Mouse (Mus musculus) kidney, postnatal 4 days (tissue): ENCODE results near the gene Fbxw26.
"Not testable (repeated sequence)": the region's sequence is repeated elsewhere in the genome, so short reads cannot be mapped to it uniquely, and the experiment has no call there.

Source experiments
- DNase-seq, 2 experiments: peaks; one replicate each; pipeline ENCODE4 v3.0.0; 2021; ENCODE audit warnings: mixed read lengths in 2 of 2

The Fbxw26 gene

DNA sequence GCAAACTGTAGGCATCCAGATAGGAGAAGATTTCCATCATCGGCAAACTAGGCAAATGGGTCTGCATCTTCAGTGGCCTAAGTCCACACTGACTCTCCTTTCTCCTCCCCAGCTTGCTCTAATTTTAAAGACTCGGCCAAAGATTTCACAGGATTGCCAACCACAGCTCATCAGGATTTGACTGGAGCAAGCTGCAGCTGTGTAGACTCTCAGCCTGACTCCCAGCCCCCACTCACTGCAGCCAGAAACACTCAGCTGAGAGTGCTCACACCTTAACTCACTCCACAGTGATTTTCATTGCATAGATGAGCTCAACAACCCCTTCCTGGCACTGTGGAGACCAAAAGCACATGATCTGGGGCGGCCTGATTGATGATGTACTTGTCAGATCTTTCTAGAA, at the start of gene Fbxw26:
Fbxw26 (minus strand) TSS at position 101 of the 400 bp plus-strand sequence.
- not testable (repeated sequence) for DNase-seq

DNA sequence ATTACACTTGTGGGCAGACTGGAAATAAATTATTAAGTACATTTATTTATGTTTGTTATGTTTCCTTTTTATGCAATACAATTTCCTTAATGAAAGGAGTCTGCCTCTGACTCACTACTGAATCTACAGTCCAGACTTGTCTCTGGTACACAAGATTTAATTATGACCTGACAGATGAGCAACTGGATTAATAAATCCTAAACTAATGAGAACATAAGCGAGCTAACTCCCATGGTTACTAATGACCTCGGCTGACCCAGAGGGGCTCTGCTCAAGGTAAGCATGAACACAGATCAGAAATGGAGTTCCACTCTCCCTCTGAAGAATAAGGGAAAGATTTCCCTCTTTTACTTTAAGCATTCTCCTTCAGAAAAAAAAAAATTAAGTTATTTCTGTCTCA, 49.3 kb upstream of the Fbxw26 start:
- DNase-seq: no peak

- DNase-seq: not testable (repeated sequence)
These were observed 44.7 kb upstream of the Fbxw26 start, which contains the start of gene Fbxw27 for GRCm38 (mm10) chr9:109790570-109790969. TSS of gene Fbxw27 (minus strand) at chr9:109790670.

DNA sequence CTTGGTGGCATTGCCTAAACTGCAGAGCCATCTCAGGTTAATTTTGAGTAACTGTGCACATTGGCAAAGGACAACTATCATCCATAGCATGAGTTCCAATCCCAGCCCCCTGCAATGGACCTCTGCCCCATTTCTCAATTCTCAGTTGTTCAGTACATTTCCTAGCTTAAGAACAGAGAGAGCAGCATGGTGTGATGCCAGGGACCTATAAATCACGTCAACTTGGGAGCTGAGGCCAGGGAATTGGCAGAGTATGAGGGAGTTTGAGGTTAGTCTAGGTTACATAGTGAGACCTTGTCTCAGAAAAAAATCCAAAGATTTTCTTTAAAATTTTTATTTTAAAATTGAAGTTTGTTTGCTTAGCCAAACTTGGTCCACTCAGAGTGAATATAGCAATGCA, 21.0 kb upstream of the Fbxw26 start:
- not testable (repeated sequence) for DNase-seq

DNA sequence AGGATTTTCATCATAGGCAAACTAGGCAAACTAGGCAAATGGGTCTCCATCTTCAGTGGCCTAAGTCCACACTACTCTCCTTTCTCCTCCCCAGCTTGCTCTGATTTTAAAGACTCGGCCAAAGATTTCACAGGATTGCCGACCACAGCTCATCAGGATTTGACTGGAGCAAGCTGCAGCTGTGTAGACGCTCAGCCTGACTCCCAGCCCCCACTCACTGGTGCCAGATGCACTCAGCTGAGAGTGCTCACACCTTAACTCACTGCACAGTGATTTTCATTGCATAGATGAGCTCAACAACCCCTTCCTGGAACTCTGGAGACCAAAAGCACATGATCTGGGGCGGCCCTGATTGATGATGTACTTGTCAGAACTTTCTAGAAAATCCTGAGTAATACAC, 43.3 kb downstream of the Fbxw26 start, which contains the start of gene Fbxw18:
Fbxw18 (minus strand) TSS at position 101 of the 400 bp plus-strand sequence.
- DNase-seq: not testable (repeated sequence)

DNA sequence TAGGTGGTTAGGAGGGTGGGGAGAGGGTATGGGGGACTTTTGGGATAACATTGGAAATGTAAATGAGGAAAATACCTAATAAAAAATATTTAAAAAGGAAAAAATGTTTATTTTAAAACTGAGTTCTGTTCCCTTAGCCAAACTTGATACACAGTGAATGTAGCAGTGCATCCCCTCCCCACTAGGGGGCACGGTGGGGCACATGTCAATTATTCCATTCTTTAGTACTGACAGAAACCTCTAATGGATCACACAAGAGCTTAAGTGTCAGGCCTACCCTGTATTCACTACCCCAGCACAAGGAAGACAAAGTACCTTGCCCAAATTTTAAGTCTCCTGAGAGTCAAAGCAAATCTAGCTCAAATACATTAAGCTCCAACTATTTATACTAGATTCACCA, 60.6 kb downstream of the Fbxw26 start:
- peak; percentile 79 for DNase-seq
